Mouse (Mus musculus) 416B (cell line): ENCODE data around the gene Usp21.
"Not testable (repeated sequence)": the region's sequence is repeated elsewhere in the genome, so short reads cannot be mapped to it uniquely, and the experiment has no call there.

Experiments used
- DNase-seq: peaks from one replicate; pipeline ENCODE4 v3.0.0; 2011; ENCODE audit warnings: low read depth

The Usp21 gene

DNA sequence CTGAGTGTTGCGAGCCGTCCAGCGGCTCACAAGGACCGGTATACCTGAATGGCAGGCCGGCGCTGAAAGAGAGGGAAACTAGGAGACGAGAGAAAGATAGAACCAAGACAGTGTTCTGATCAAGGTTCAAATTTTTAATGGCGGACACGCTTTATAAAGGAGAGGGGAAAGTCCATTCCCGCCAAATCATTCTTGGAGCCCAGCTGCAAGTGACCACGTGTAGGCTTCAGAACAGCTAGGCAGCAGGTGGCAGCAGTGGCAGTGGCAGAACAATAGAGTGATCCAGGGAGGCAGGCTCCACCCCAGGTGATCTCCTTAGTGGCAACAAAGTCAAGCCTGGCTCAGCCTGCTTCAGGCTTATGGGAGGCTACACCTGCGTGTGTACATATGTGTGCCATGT, 45.8 kb downstream of the Usp21 start:
- DNase-seq: not testable (repeated sequence)

- DNase-seq: no peak
These were observed 46.9 kb downstream of the Usp21 start for GRCm38 (mm10) chr1:171240911-171241310.

- DNase-seq: no peak
These were observed 47.6 kb downstream of the Usp21 start for GRCm38 (mm10) chr1:171239992-171240744.

- DNase-seq: peak; percentile 68
These were observed 49.3 kb downstream of the Usp21 start for GRCm38 (mm10) chr1:171238463-171238862.

GRCm38 (mm10) chr1:171237438-171237837, 50.4 kb downstream of the Usp21 start:
- no peak for DNase-seq

DNA sequence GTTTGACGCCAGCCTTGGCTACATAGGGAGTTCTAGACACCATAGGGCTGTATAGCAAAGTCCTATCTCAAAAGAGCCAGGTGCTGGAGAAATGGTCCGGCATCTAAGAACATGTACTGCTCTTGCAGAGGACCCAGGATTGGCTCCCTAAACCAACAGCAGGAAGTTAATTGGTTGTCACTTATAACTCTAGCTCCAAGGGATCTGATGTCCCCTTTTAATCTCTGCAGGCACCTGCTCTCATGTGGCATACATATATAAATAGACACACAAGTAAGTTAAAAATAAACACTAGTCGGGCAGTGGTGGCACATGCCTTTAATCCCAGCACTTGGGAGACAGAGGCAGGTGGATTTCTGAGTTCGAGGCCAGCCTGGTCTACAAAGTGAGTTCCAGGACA, 52.0 kb downstream of the Usp21 start:
- no peak for DNase-seq

GRCm38 (mm10) chr1:171234538-171234937, 53.3 kb downstream of the Usp21 start:
- DNase-seq: no peak

- DNase-seq: peak; percentile 91
These were observed 53.7 kb downstream of the Usp21 start, which contains the start of gene Fcer1g for GRCm38 (mm10) chr1:171234126-171234525. Gene Fcer1g, minus strand, starts transcription at chr1:171234365.

GRCm38 (mm10) chr1:171232800-171233730, 54.7 kb downstream of the Usp21 start:
- DNase-seq: peak; percentile 54

GRCm38 (mm10) chr1:171232348-171232747, 55.4 kb downstream of the Usp21 start:
- DNase-seq: no peak
